Mouse (Mus musculus): Measurements from ENCODE around the gene Vmn1r1.

- peak; percentile 69 for TF ChIP-seq CTCF (conservative IDR thresholded peaks at IDR 0.05; ENCODE audit: low read length)
- TF ChIP-seq POU5F1 (IDR thresholded peaks at IDR 0.05; ENCODE audit: borderline replicate concordance, low read length): no peak
- no peak for TF ChIP-seq NANOG (IDR thresholded peaks at IDR 0.05; ENCODE audit: borderline replicate concordance, low read length)
These were observed 26.1 kb downstream of the Vmn1r1 start for GRCm38 (mm10) chr1:182138172-182138571.

All from E14TG2a.4 (cell line).